Mouse (Mus musculus) CD4-positive, CD25-positive, alpha-beta regulatory T cell, adult 9 weeks (primary cell): ENCODE measurements around the gene Cntln. TPM values are rescaled to one million over a fixed set of nuclear protein-coding genes. Genes with fewer than 3 reads are reported as not detected.

Experiments used
- polyA plus RNA-seq: library from polyadenylated mRNA; unstranded; fragments of 100-300 nt; shearing (Covaris generic); gene quantifications from one replicate; pipeline ENCODE4 v1.2.1, GENCODE M21; 2017

The Cntln gene
- 1.3 TPM for polyA plus RNA-seq

GRCm38 (mm10) chr4:84884111-84884538, at the start of gene Cntln:
Gene Cntln (plus strand): TSS chr4:84884309.

Other genes with a start within 250 kb of the Cntln start
- not detected for gene Bnc2, start 209.0 kb upstream of the Cntln start, polyA plus RNA-seq